Mouse (Mus musculus) c-Kit-negative CD71-positive TER-119-positive erythroid progenitor cells, embryonic 14.5 days (primary cell): ENCODE measurements around the gene Noct.
"Not testable (repeated sequence)": the region's sequence is repeated elsewhere in the genome, so short reads cannot be mapped to it uniquely, and the experiment has no call there.

Experiments
- DNase-seq: peaks from one replicate; pipeline ENCODE4 v3.0.0-alpha.2; 2013; ENCODE audit warnings: low read depth, low spot score

The Noct gene

DNA sequence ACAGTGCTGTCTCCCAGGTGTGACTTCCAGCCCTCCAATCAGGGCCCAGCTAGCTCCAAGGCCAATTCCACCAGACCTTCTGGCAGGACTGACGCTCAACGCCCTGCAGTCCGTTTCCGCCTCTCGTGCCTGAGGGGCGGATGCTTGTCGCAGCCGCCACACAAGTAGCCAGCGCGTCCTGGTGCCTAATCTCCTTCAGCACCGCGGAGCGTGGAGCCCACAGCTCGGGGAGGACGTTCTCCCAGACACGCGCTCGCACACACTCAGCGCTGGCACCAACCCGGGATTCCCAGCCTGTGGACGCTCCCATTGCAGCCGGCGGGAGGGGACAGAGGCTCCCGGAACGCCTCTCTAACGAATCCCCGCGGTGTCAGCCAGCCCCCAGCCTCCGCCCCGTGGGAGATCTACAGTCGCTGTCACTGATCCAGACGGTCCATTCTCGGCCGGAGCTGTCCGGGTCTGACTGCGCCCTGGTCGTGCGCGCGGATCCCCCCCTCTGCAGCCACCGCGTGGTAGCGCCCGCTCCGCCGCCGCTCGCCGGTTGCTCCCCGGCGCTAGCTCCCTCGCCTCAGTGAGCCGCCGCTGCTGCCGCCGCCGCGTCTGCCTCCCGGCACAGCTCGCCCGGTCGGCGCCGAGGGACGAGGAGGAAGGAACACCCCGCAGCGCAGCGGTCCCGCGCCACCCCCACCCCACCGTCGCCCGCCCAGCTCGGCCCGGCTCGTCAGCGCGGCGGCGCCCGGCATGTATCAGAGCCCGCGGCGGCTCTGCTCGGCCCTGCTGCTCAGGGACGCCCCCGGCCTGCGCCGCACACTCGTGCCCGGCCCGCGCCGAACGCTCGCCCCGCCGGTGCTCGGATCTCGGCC, at the start of gene Noct:
Noct (plus strand) TSS at position 85 of the 863 bp plus-strand sequence.
- peak; percentile 85 for DNase-seq

DNA sequence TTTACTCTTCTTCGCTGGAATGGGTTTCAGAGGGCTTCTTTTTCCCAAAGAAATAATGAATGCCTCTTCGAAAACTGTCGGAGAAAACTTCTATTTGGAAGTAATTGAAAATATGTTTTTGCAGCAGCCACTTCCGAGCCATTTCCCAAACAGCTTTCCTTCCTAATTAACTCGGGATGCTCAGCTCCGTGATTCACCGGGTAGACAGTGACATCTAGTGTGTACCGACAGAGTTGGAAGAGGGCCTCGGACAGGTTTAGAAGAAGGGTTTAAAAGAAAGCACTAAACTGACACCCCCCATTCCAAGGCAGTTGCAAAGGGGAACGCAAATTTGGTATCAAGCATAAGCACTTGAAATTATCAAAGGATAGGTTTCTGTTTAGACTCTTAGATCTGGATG, 46.1 kb upstream of the Noct start:
- no peak for DNase-seq

DNA sequence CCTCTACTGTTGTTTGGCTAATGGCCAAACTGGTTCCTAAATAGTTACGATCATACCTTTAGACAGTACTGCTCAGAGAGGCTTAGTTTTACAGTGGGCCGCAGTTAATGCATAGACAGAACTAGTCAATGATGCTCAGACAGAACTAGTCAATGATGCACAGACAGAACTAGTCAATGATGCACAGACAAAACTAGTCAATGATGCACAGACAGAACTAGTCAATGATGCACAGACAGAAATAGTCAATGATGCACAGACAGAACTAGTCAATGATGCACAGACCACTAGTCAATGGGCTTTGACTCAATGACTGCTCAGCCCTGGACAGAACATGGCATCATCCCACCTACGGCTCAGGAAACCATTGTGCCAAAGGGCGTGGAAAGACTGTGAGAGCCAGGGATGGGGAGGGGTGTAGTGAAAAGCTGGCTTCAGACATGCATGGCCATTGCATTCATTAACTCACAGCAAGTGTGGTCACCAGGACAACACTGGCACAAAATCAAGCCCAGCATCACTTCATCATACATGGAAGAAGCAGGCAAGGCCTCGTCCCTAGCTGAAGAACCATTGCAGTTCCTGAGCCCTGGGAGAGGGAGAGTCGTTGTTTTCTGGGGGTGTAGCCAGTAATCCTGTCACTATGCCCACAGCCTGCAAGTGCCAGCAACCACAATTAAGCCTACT, 44.6 kb upstream of the Noct start:
- no peak for DNase-seq

DNA sequence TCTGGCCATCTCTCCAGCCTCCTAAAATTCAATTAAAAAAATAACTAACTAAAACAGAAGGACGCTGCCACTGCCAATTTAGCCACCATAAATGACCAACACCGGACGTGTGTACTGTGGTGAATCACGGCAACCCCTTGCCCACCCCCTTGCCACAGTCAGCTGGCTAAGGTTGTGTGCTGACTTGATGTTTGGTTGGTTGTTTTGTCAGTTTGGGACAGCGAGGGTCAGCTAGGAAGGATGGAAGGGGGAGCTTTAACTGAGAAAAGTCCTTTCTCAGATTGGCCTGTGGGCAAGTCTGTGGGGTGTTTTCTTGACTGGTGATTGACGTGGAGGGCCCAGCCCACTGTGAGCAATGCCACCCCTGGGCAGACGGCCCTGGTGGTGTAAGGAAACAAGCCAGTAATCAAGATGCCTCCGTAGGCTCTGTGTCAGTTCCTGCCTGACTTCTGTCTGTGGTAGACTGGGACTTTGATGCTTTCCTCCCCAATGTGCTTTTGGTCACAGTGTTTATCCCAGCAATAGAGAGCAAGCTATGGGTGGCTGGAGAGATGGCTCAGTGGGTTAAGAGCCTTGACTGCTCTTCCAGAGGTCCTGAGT, 43.8 kb upstream of the Noct start:
- DNase-seq = no peak

DNA sequence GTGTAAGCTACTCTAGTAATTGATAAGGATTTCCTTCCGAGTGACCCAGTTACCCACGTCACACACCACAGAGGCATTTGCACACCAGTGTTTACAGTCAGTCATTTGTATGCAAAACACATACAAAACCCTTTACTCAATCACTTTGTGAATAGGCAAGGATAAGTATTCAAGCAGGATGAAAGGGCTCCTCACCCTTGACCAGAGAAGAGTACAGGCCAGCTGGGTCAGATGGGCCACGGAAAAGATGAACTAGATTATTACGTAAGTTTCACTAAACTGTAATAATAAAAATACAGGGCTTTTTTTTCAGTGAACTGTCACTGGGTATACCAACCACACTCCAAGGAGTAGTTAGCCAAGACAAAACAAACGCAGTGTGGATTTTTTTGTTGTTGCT, 41.8 kb upstream of the Noct start:
- no peak for DNase-seq

DNA sequence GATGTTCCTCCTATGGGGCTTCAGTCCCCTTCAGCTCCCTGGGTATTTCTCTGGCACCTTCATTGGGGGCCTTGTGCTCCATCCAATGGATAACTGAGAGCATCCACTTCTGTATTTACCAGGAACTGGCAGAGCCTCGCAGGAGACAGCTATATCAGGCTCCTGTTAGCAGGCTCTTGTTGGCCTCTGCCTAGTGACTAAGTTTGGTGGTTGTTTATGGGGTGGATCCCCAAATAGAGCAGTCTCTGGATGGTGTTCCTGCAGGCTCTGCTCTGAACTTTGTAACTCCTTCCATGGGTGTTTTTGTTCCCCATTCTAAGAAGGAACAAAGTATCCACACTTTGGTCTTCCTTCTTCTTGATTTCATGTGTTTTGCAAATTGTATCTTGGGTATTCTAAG, 40.7 kb upstream of the Noct start:
- not testable (repeated sequence) for DNase-seq

DNA sequence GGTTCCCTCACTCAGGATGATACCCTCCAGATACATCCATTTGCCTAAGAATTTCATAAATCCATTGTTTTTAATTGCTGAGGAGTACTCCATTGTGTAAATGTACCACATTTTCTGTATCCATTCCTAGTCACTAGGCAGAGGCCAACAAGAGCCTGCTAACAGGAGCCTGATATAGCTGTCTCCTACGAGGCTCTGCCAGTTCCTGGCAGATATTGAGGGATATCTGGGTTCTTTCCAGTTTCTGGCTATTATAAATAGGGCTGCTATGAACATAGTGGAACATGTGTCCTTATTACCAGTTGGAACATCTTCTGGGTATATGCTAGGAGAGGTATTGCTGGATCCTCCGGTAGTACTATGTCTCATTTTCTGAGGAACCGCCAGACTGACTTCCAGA, 40.3 kb upstream of the Noct start:
- DNase-seq = not testable (repeated sequence)

DNA sequence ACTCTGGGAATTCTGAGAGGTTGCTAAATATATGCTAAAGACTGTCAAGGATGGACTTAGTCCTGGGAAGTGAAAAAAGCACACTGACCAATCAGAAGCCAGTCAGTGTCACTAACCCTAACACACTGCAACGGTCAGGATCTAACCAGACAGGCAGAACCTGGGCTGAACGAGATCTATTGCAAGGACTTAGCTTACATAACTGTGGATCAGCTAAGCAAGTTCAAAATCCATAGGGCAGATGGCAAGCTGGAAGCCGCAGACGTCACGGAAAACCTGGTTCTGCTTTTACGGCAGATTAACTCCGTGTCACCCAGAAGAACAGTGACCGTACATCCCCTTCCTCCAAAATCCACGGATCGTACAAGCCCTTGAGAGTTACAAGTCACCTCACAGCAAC, 39.5 kb upstream of the Noct start:
- no peak for DNase-seq

DNA sequence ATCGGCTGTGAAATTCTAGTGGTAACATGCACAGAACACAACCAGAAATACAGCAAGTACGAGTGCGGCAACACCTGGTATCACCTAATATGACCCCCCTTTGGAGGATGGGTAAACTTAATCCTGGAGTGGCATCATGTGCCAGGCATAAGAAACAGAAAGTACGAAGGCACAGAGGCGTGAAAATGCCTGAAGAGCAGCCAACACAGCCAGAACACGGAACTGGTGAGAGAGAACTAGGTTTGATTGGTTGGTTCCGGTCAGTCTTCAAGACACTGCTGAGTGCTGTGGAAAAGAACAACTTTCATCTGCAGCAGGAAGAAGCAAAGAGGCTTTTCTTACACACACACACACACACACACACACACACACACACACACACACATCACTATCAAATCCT, 38.8 kb upstream of the Noct start:
- no peak for DNase-seq

DNA sequence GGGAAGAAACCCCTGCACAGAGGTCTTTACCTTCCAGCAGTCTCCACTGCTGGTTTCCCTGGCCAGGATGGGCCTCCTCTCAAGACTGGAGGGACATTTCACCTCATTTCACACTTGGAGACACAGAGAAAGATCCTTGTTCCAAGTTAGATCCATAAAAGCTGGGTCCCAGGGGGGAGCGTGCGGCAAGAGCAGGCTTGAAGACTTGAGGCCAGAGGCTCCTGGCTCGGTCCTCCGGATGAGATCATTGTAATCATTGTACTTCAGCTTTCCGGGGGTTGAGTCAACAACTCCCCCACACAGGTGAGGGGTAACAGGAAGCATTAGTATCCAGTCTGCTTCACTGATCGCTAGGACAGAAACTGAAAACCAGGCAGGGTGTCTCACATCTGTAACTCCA, 30.2 kb upstream of the Noct start:
- DNase-seq = no peak

DNA sequence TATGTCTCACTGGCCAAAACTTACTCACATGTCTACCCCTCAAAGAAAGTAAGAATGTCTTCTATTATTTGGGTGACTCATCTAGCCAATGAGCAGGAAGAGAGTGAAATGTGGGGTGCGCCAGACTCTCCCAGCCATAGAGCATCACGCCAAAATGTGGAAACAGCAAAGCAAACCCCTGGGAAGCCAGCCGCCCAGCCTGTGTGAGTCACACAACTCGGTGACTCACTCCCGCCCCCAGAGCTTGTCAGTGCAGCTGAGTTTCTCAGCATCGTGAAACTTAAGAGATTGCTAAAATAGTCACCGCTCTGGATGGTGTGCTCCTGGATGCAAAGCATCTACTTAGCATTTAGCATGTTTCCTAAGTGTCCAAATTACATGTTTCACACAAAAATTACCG, 28.9 kb upstream of the Noct start:
- DNase-seq = no peak

DNA sequence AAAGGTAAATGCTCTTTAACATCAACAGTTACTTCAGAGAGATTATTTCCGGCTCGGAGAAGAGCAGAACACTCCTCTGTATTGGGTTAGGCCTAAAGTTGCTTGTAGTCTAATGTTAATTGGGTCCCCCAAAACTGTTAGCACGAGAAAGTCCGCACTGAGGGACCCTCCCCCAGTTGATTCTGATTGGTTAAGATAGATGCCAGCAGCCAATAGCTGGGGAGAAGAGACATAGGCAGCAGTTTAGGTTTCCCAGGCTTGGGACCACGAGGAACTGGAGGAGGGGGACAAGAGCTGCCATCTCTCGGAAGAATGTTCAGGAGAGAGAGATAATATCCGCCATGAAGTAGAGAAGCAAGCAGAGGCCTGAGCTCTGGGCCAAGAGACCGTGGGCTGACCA, 28.5 kb upstream of the Noct start:
- DNase-seq = no peak

DNA sequence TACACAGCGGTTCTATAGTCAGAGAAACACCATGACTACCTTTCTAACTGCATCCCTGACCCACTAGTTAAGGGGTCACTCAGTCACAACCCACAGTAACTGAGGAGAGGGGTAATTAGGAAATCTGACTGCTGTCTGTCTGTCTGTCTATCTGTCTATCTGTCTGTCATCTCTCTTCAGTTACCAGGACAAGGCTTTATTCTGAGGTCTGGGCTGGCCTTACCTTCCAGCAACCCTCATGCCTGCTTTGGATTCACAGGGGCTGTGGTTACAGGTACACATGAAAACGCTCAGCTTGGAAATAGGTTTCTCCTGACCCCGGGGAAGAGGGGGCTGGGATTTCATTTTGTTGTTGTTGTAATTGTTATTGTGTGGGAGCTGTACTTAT, 27.5 kb upstream of the Noct start:
- DNase-seq = no peak

DNA sequence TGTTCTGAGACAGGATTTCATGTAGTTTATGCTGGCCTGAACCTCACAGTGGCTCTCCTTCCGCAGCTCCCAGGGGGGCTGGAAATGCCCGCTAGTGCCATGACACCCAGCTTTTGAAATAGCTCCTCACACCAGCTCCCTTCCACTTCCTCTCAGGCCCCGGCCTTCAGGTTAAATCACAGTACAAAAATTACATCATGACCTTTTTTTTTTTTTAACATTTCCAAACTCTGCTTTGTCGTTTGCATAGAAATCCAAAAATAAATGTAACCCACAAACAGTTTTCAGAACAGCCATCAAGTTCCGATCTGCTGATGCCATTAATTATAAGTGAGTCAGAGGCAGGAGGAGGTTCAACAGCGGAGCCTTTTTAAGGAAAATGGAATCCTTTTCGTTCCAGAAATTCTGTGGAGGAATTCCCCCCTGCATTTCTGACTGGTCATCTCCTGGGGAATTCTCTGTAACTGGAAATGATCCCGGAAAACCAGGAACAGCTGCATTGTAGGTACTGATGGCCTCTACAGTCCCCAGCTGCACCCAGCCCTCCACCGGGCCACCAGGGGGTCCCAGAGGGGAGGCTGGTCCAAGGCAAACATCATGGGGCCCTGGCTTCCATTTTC, 27.0 kb upstream of the Noct start:
- no peak for DNase-seq

DNA sequence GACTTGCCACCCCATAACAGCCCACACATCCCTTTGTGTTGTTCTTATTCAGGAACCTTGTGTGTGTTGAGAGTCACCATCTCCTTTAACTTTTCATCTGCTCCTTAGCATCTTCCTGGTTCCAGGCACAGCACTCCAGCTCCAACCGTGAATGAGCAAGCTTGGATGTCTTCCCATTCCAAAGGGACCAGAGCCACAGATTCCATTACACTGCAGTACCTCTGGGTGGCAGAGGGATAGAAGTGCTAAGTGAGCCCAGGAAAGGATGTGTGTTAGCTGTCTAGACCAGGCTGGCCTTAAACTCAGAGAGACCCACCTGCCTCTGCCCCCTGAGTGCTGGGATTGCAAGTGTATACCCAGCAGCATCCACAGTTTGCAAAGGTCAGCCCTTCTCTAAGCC, 26.0 kb upstream of the Noct start:
- no peak for DNase-seq

DNA sequence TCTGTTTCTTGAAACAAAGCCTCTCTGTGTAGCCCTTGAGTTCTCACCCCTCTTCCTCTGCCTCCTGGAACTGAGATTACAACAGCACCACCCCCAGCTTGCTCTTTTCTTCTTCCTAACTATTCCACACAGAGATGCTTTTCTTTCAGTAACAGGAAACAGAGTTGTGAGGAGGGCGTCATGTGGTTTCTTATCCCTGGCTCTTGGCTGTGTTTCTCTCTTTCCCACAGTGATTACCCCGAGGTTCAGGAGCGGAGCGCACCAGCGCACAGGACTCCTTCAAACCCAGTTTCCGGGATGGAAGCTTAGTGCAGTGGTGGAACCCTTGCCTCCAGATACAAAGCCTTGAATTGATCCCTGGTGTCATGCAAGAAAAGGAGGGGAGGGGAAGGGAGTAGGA, 25.1 kb upstream of the Noct start:
- DNase-seq = no peak

DNA sequence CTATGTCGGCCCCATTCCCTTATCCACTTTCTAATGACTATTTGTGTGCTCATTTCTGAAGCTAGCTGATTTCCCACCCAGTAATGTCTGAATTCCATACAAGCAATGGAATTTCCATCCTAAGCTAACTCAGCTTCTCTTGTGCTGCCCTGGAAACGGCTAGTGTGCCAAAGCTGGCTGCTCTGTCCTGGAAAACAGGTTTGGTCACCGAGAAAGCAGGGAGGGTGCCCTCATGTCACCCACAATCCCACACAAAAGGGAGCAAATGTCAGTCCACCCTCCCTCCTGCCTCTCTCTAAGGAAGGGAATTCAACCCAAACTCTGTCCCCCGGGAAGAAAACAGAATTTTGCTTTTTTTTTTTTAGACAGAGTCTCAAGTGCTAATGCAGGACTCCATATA, 23.9 kb upstream of the Noct start:
- DNase-seq = no peak

DNA sequence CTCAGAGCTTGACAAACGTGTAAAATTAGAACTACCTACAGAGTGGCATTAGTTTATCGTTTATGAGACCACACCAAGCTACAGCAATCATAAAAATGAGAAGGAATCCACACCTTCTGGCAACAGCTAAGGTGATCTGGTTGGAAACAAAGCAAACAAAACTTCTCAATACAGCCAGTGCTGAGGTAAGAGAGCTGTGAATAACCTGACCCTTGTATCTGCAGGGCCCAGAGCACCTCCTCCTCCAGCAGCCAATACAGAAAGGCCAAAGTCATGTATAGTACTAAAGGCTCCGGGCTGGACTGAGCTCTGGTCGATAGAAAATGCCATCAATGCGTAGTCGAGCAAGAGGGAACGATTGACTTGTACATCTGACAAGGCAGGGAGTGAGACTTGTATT, 23.4 kb upstream of the Noct start:
- DNase-seq = no peak

DNA sequence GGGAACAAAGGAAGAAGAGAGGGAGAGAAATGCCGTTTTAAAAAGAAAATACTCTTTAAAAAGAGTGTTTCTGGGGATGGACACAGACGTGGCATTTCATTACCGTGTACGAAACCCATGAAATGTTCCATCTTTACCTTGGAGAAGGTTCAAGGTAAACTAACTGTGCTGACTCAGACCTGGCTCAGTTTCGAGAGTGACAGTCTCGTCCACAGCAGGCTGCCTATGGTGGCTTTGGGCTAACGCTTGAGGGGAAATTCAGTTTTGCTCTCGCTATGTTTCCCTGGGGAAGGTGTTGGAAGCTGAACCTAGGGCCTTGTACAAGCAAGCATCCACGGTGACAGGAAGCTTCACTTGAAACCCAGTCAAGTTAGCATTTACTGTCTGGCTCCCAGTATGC, 22.3 kb upstream of the Noct start:
- no peak for DNase-seq

DNA sequence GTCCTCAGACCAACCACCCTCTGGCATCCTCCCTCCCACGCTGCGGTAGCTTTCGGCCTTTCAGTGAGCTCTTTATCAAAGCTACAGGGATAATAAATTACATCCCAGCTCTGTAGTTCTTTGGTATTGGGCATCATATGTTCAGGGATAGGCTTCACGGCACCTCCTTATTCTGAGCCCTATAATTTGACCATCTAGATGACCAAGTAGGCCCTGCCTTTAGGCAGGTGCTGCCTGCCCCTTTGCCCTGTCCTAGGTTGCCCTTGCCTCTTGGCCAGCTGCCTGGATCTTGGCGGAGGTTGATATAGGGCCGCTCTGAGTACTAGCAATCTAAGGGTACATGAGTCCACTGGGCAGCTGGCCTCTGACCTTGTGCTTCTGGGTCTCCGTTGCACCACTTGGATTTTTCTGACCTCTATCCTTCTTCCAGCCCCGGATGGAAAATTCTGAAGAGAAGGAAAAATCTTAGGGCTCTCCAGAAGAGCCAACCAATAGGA, 21.7 kb upstream of the Noct start:
- no peak for DNase-seq

DNA sequence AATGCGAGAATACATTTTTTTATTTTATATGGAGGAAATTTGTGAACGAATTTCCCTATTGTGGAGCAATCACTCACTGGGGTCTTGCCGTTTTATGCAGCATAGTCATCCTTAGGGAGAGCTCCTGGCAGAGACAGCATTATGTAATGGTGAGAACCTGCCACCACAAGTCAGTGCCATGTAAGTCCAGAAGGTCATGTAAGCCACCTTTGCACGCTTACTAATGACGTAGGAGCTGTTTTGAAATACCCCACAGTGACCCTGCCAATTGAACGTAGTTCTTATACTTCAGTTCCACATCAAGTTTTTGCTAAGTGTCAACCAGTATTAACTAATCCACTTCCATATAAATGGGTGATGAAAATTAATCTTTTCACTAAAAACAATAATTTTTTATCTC, 20.3 kb upstream of the Noct start:
- no peak for DNase-seq

DNA sequence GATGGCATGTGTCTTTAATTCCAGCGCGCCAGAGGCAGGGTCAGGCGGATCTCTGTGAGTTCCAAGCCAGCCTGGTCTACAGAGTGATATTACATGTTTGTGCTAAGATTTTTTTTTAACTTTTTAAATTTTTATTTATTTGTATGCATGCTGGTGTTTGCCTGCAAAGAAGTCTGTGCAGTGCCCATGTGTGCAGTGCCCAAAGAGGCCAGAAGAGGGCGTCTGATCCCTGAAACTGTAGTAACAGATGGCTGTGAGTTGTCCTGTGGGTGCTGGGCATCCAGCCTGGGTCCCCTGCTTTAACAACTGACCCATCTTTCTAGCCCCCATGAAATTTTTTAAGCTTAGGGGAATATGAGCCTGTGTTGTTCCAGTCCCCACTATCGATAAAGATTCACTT, 19.8 kb upstream of the Noct start:
- no peak for DNase-seq
